Mouse (Mus musculus): ENCODE data around the gene Efna5.

DNA sequence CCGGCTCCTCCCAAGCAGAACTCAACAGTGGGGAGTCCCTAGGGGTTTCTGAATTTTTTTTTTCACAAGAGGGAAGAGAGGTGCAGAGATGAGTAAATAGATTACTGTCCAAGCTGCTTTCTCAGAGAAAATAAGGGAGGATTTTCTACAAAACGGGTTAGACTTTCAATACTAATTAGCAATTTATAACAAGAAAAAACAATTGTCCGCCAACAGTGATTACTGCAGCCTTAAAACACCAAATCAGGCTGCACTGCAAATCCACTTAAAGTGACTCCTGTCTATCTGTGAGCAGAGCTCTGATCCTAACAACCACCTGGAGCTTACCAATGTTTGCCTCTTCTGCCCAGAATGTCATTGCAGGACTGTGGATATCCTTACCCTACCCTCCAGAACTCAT, 18.1 kb downstream of the Efna5 start:
- TF ChIP-seq CTCF (IDR thresholded peaks at IDR 0.05; ENCODE audit: borderline replicate concordance, insufficient read depth, low read depth, low read length): no peak
- TF ChIP-seq POLR2A (IDR thresholded peaks at IDR 0.05; ENCODE audit: borderline replicate concordance, insufficient read depth, low read length): no peak

All from cerebellum, adult 2 months (tissue).